Mouse (Mus musculus) bone marrow, adult 2 months (tissue): ENCODE measurements around the gene Snx10.

Experiments
- CTCF ChIP-seq: fragments of 200-500 bp; IDR thresholded peaks from 2 replicates; pipeline ENCODE4 v1.5.1; 2011; ENCODE audit warnings: low read length, control low read depth; ENCODE audit not compliant: control insufficient read depth, insufficient read depth
- POLR2A ChIP-seq: fragments of 200-500 bp; IDR thresholded peaks from 2 replicates; pipeline ENCODE4 v1.6.1; 2011; ENCODE audit warnings: low read depth, mild to moderate bottlenecking, control low read depth, low read length, borderline replicate concordance; ENCODE audit not compliant: control insufficient read depth

DNA sequence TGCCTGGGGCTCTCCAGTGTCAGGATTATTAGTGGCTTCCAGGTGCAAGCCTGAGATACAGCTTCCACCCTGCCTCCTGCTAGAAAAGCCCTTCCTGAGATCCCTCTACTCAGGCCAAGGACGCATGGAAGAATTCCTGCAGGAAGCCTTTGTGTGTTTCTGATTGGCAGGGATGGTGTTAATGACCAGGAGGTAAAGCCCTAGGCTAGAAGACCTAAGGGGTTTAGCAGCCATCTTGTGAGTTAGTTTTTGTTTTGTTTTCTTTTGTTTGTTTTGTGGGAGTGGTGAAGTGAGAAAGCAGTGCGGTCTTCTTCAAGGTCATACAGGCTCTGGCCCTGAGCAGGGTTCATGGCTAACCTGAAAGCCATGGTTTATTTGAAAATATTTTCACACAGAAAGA is 16.1 kb upstream of the Snx10 start:
- no peak for TF ChIP-seq CTCF
- TF ChIP-seq POLR2A, result no peak
